Mouse (Mus musculus) thymus, adult 2 months (tissue): Measurements from ENCODE around the gene Slc1a7. TPM values are rescaled to one million over a fixed set of nuclear protein-coding genes. Genes with fewer than 3 reads are reported as not detected.

Experiments
- DNase-seq: peaks from one replicate; pipeline ENCODE4 v3.0.0; 2021
- H3K27ac ChIP-seq: fragments of 200-500 bp; 2 replicates; pipeline ENCODE4 v1.5.1; 2012; ENCODE audit warnings: low read length, control low read depth; ENCODE audit not compliant: control insufficient read depth, insufficient read depth
- H3K27me3 ChIP-seq: fragments of 200-500 bp; 2 replicates; pipeline ENCODE4 v1.6.1; 2012; ENCODE audit warnings: mild to moderate bottlenecking, low read length, moderate library complexity, mixed read lengths; ENCODE audit not compliant: control insufficient read depth, insufficient read depth
- H3K36me3 ChIP-seq: fragments of 200-500 bp; 2 replicates; pipeline ENCODE4 v1.6.1; 2012; ENCODE audit warnings: mild to moderate bottlenecking, low read length, moderate library complexity; ENCODE audit not compliant: control insufficient read depth, insufficient read depth
- H3K4me1 ChIP-seq: fragments of 200-500 bp; replicated peaks from 2 replicates; pipeline ENCODE4 v1.6.1; 2012; ENCODE audit warnings: low read length; ENCODE audit not compliant: control insufficient read depth, insufficient read depth
- H3K4me3 ChIP-seq: fragments of 200-500 bp; 2 replicates; pipeline ENCODE4 v1.5.1; 2012; ENCODE audit warnings: mild to moderate bottlenecking, low read length, control low read depth, moderate library complexity; ENCODE audit not compliant: control insufficient read depth, insufficient read depth
- CTCF ChIP-seq: fragments of 200-500 bp; IDR thresholded peaks from 2 replicates; pipeline ENCODE4 v1.5.1; 2012; ENCODE audit warnings: mild to moderate bottlenecking, control low read depth, low read length, moderate library complexity, borderline replicate concordance; ENCODE audit not compliant: control insufficient read depth, poor library complexity, insufficient read depth; ENCODE audit errors: extremely low read depth
- POLR2A ChIP-seq: fragments of 200-500 bp; IDR thresholded peaks from 2 replicates; pipeline ENCODE4 v1.6.1; 2012; ENCODE audit warnings: mild to moderate bottlenecking, low read length, control low read depth, moderate library complexity; ENCODE audit not compliant: control insufficient read depth, poor library complexity, insufficient read depth; ENCODE audit errors: extremely low read depth
- WGBS: fragments of 180-500 bp; shearing (Covaris S2); methylation state at CpG from one replicate; pipeline ENCODE4 v1.1.7; 2018; 5-methylcytosine and 5-hydroxymethylcytosine counted together
- polyA plus RNA-seq: library from polyadenylated mRNA; depleted of rRNA; stranded (reverse); fragments of >200 nt; gene quantifications from 2 replicates; pipeline ENCODE4 v1.2.3, GENCODE M21; 2012

Gene Slc1a7
- polyA plus RNA-seq, 1 experiment, result 0.18 TPM

GRCm38 (mm10) chr4:108025269-108025668, 57.1 kb downstream of the Slc1a7 start:
- WGBS, result 58% methylated on average over 10 of the region's 10 CpGs
- Histone ChIP-seq H3K36me3 (no peaks in the 10 kb centered on the region), H3K27ac (no peak overlapping the region), H3K4me1 (no peaks in the 10 kb centered on the region; the same call in 1 of the 2 replicates), H3K27me3 (no peaks in the 10 kb centered on the region), H3K4me3 (no peak overlapping the region)
- no peak for DNase-seq
- no peak for TF ChIP-seq POLR2A
- no peak for TF ChIP-seq CTCF

GRCm38 (mm10) chr4:108026193-108026592, 58.1 kb downstream of the Slc1a7 start:
- no peak for DNase-seq
- Histone ChIP-seq H3K27ac (no peak overlapping the region), H3K36me3 (no peaks in the 10 kb centered on the region), H3K4me3 (no peak overlapping the region), H3K4me1 (peaks cover 8% of the 10 kb centered on the region), H3K27me3 (peaks cover 1% of the 10 kb centered on the region; the same call in 1 of the 2 replicates)
- 73% methylated on average over 3 of the region's 3 CpGs for WGBS
- TF ChIP-seq POLR2A (no peak), CTCF (no peak)

- WGBS, result 12% methylated on average over 22 of the region's 22 CpGs
- no peak for DNase-seq
- Histone ChIP-seq H3K36me3 (no peaks in the 10 kb centered on the region), H3K27ac (no peak overlapping the region), H3K4me1 (peaks cover 17% of the 10 kb centered on the region), H3K4me3 (peak overlapping the region; percentile 25; the same call in 1 of the 2 replicates), H3K27me3 (peaks cover 11% of the 10 kb centered on the region)
- TF ChIP-seq CTCF, result no peak
- TF ChIP-seq POLR2A, result no peak
Measured at GRCm38 (mm10) chr4:108030888-108031501, 62.9 kb downstream of the Slc1a7 start.

GRCm38 (mm10) chr4:108031502-108032351, 63.6 kb downstream of the Slc1a7 start:
- 2% methylated on average over 86 of the region's 86 CpGs for WGBS
- Histone ChIP-seq H3K27ac (no peak overlapping the region), H3K4me1 (peaks cover 17% of the 10 kb centered on the region), H3K27me3 (peaks cover 11% of the 10 kb centered on the region), H3K36me3 (no peaks in the 10 kb centered on the region), H3K4me3 (peak overlapping the region; percentile 25)
- no peak for TF ChIP-seq POLR2A
- no peak for TF ChIP-seq CTCF
- DNase-seq, result no peak

- no peaks in the 10 kb centered on the region for H3K36me3 ChIP-seq
- TF ChIP-seq POLR2A (no peak), CTCF (no peak)
- no peak overlapping the region for H3K27ac ChIP-seq
- 68% methylated on average over 11 of the region's 11 CpGs for WGBS
- H3K4me3 ChIP-seq, result no peak overlapping the region
- peaks cover 11% of the 10 kb centered on the region for H3K27me3 ChIP-seq
- peaks cover 17% of the 10 kb centered on the region for H3K4me1 ChIP-seq
- no peak for DNase-seq
Measured at GRCm38 (mm10) chr4:108032352-108032849, 64.3 kb downstream of the Slc1a7 start.

- Histone ChIP-seq H3K4me3 (no peak overlapping the region), H3K27ac (no peak overlapping the region), H3K4me1 (peaks cover 17% of the 10 kb centered on the region), H3K27me3 (peaks cover 11% of the 10 kb centered on the region), H3K36me3 (no peaks in the 10 kb centered on the region)
- TF ChIP-seq CTCF (no peak), POLR2A (no peak)
- WGBS, result 87% methylated on average over 8 of the region's 8 CpGs
- DNase-seq, result no peak
Measured at GRCm38 (mm10) chr4:108033041-108033764, 65.1 kb downstream of the Slc1a7 start.
